Mouse (Mus musculus) lung, embryonic 14.5 days (tissue): ENCODE results near the gene Gabbr2. TPM values are rescaled to one million over a fixed set of nuclear protein-coding genes. Genes with fewer than 3 reads are reported as not detected.

Experiments
- ATAC-seq: fragments of 200-750 bp; cut with Nextera tagmentation; 2 replicates; pipeline ENCODE4 v1.8.0; 2017; ENCODE audit warnings: mild to moderate bottlenecking, moderate TSS enrichment, moderate library complexity; ENCODE audit not compliant: insufficient read depth
- DNase-seq: peaks from one replicate; pipeline ENCODE4 v3.0.0-alpha.2; 2015
- H3K27ac ChIP-seq: fragments of 300-500 bp; sonication (generic); 2 replicates; pipeline ENCODE4 v1.5.1; 2014; ENCODE audit warnings: low read depth, mild to moderate bottlenecking, moderate library complexity
- H3K27me3 ChIP-seq: fragments of 300-500 bp; sonication (generic); 2 replicates; pipeline ENCODE4 v1.6.1; 2014; ENCODE audit warnings: low read length, control low read depth; ENCODE audit not compliant: insufficient read depth
- H3K36me3 ChIP-seq: fragments of 300-500 bp; sonication (generic); 2 replicates; pipeline ENCODE4 v1.6.1; 2014; ENCODE audit warnings: control low read depth; ENCODE audit not compliant: insufficient read depth
- H3K4me1 ChIP-seq: fragments of 300-500 bp; sonication (generic); 2 replicates; pipeline ENCODE4 v1.6.1; 2014; ENCODE audit warnings: antibody characterized with exemption, control low read depth; ENCODE audit not compliant: insufficient read depth
- H3K4me2 ChIP-seq: fragments of 300-500 bp; sonication (generic); 2 replicates; pipeline ENCODE4 v1.6.1; 2014; ENCODE audit warnings: mild to moderate bottlenecking
- H3K4me3 ChIP-seq: fragments of 300-500 bp; sonication (generic); 2 replicates; pipeline ENCODE4 v1.5.1; 2014; ENCODE audit warnings: low read depth, low read length
- H3K9ac ChIP-seq: fragments of 300-500 bp; sonication (generic); 2 replicates; pipeline ENCODE4 v1.6.1; 2014
- H3K9me3 ChIP-seq: fragments of 300-500 bp; sonication (generic); 2 replicates; pipeline ENCODE4 v1.6.1; 2016; ENCODE audit warnings: low read depth, low read length, control low read depth
- CTCF ChIP-seq: IDR thresholded peaks from 2 replicates; pipeline ENCODE4 v1.5.1; 2016; ENCODE audit warnings: antibody characterized with exemption, low read depth
- WGBS: fragments of 180-500 bp; shearing (Covaris S2); extraction: QIAGEN DNeasy Blood & Tissue Kit; methylation state at CpG from one replicate; pipeline ENCODE4 v1.1.7; 2014; 5-methylcytosine and 5-hydroxymethylcytosine counted together
- polyA plus RNA-seq: library from polyadenylated mRNA; unstranded; fragments of >200 nt; fragmentation: Nextera tagmentation; extraction: Ambion mirVana; gene quantifications from 2 replicates; pipeline ENCODE4 v1.2.1, GENCODE M21; 2014

The Gabbr2 gene
- polyA plus RNA-seq, 1 experiment from 2014 or later = not detected

DNA sequence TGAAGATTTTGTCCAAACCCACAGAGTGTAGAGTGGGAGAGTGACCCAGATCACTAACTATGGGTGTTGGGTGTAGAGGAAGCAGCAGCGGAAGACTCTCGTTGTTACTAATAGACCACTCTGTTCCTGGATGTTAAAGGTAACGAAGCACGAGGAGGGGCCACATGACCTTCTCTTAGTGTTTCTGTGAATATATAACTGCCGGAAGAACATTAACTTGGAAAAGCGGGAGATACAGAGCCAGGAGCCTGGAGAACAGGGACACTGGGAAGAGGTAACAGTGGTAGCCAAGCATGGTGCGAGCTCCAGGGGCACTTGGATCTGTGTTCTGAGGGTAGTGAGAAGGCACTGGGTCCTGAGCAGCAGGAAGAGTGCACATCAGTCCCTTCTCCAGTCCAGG is 38.7 kb downstream of the Gabbr2 start:
- ATAC-seq (no peak), DNase-seq (no peak)
- no peak overlapping the region for H3K27ac ChIP-seq
- no peak overlapping the region for H3K9ac ChIP-seq
- WGBS = 84% methylated on average over 7 of the region's 7 CpGs
- H3K4me2 ChIP-seq = no peak overlapping the region
- no peaks in the 10 kb centered on the region for H3K27me3 ChIP-seq
- no peak overlapping the region for H3K4me3 ChIP-seq
- no peaks in the 10 kb centered on the region for H3K36me3 ChIP-seq
- TF ChIP-seq CTCF = no peak
- no peaks in the 10 kb centered on the region for H3K4me1 ChIP-seq
- no peaks in the 10 kb centered on the region for H3K9me3 ChIP-seq

DNA sequence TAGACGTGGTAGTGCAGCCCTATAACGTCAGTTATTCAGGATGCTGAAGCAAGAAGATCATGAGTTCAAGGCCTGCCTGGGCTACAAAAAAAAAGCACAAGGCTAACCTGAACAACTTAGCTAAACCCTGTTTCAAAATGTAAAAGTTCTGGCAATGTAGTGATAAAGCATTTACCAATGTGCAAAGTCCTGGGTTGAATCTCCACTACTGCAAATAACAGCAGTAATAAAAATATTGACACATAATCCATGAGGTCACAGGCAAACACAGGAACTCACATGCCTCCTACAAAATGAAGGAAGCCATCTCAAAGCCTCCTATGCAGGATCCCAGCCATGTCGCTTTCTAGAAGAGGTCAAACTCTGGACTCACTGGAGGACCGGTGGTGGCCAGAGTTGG is 39.1 kb downstream of the Gabbr2 start:
- Histone ChIP-seq H3K27me3 (no peaks in the 10 kb centered on the region), H3K27ac (no peak overlapping the region), H3K36me3 (no peaks in the 10 kb centered on the region), H3K9me3 (no peaks in the 10 kb centered on the region), H3K4me2 (no peak overlapping the region), H3K9ac (no peak overlapping the region), H3K4me1 (no peaks in the 10 kb centered on the region), H3K4me3 (no peak overlapping the region)
- WGBS = 87% methylated on average over 4 of the region's 4 CpGs
- DNase-seq (no peak), ATAC-seq (no peak)
- TF ChIP-seq CTCF = no peak

DNA sequence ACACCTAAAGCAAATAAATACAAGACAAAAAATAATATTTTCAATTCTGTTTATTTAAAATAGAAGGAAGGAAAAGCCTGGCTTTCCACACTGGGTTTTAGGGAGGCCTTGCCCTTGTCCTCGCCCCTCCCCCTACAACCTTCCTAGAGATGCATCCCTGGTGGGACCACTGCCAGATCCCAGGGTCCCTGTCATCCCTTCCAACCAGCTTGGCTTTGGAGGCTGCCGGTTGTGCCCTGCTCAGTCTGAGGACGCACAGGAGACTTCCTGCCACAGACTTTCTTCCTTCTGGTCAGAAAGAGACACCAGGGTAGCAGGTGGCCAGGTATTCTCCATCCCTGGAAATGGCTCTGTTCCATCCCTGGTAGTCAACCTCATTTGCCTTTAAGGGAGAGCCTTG is 57.4 kb downstream of the Gabbr2 start:
- no peak overlapping the region for H3K27ac ChIP-seq
- H3K9ac ChIP-seq = no peak overlapping the region
- no peak overlapping the region for H3K4me3 ChIP-seq
- H3K9me3 ChIP-seq = no peaks in the 10 kb centered on the region
- no peak for DNase-seq
- WGBS = 64% methylated on average over 3 of the region's 3 CpGs
- no peak for TF ChIP-seq CTCF
- H3K4me2 ChIP-seq = no peak overlapping the region
- no peak for ATAC-seq
- H3K36me3 ChIP-seq = no peaks in the 10 kb centered on the region
- H3K4me1 ChIP-seq = no peaks in the 10 kb centered on the region
- H3K27me3 ChIP-seq = no peaks in the 10 kb centered on the region

DNA sequence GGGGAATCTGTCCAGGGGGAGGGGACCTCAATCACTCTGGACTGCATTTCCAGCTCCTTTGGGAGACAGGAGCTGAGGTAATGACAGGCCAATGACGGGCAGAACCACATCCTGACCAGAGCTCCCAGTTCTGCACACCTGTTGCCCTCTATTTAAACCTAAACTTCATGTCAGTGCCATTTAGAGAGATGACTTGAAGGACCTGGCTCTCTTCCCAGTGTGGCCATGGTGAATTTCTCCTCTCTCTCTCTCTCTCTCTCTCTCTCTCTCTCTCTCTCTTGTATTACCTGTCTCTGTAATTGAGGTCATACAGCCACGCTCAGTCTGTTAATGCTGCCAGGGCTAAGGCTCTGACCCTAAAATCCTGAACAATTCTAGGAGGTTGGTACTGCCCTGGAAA is 58.1 kb downstream of the Gabbr2 start:
- Histone ChIP-seq H3K9me3 (no peaks in the 10 kb centered on the region), H3K27ac (no peak overlapping the region), H3K4me2 (no peak overlapping the region), H3K4me3 (no peak overlapping the region), H3K27me3 (no peaks in the 10 kb centered on the region), H3K9ac (no peak overlapping the region), H3K36me3 (no peaks in the 10 kb centered on the region), H3K4me1 (no peaks in the 10 kb centered on the region)
- ATAC-seq (no peak), DNase-seq (no peak)
- no peak for TF ChIP-seq CTCF
- 44% methylated on average over 2 of the region's 2 CpGs for WGBS

DNA sequence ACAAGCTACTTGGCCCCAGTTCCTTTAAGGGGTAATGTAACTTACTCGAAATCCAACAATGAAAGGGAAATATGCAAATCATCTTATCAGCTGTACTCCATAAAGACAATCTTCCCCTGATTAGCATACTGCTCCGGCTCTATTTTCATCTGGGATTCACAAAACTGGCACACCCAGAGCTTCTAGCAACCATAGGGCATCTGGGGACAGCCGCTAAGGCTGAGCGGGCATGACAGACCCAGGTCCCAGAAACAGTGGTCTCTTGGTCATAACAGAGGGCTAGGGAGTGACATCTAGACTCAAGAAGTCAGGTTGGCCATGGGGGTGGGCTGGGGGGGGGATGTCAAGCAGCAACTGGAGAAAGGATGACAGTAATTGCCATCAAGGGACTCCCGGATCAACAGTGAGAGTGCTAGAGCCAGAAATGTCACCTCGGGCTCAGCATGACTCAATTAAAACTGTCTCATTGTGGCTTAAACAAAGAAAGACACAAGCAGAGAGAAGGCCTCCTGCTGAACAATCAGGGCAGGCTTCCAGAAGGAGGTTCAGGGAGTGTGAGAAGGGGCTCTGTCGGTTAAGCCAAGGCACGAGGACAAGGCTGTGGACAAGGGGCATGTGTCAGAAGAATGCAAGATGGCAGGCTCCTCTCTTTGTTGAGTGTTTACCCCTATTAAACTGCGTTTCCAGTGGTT is 59.8 kb downstream of the Gabbr2 start:
- no peak for DNase-seq
- Histone ChIP-seq H3K9ac (no peak overlapping the region), H3K27ac (no peak overlapping the region), H3K9me3 (no peaks in the 10 kb centered on the region), H3K36me3 (no peaks in the 10 kb centered on the region), H3K4me3 (no peak overlapping the region), H3K27me3 (no peaks in the 10 kb centered on the region), H3K4me1 (no peaks in the 10 kb centered on the region), H3K4me2 (no peak overlapping the region)
- WGBS = 63% methylated on average over 9 of the region's 9 CpGs
- no peak for ATAC-seq
- no peak for TF ChIP-seq CTCF

DNA sequence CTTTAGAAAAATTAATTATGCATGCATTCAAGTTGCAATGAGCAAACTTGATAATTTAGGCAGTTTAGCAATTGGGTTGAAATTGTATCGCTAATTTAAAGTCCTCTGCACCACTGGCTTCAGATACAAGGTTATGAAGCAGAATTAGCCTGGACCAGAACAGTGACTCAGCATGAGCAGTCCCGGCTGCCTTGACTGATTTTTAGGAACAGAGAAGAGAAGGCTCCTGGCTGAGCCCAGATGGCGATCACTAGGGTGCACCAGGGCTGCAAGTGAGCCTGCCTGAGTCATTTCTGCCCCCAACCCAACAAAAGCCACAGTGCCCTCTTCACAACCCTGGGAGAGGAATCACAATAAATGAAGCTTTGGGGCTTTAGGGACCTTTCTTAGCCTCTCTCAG is 63.6 kb downstream of the Gabbr2 start:
- WGBS = 63% methylated on average over 3 of the region's 3 CpGs
- no peak overlapping the region for H3K4me2 ChIP-seq
- H3K9me3 ChIP-seq = no peaks in the 10 kb centered on the region
- no peak overlapping the region for H3K27ac ChIP-seq
- H3K9ac ChIP-seq = no peak overlapping the region
- ATAC-seq (no peak), DNase-seq (no peak)
- no peaks in the 10 kb centered on the region for H3K4me1 ChIP-seq
- TF ChIP-seq CTCF = no peak
- H3K27me3 ChIP-seq = no peaks in the 10 kb centered on the region
- no peaks in the 10 kb centered on the region for H3K36me3 ChIP-seq
- H3K4me3 ChIP-seq = no peak overlapping the region

DNA sequence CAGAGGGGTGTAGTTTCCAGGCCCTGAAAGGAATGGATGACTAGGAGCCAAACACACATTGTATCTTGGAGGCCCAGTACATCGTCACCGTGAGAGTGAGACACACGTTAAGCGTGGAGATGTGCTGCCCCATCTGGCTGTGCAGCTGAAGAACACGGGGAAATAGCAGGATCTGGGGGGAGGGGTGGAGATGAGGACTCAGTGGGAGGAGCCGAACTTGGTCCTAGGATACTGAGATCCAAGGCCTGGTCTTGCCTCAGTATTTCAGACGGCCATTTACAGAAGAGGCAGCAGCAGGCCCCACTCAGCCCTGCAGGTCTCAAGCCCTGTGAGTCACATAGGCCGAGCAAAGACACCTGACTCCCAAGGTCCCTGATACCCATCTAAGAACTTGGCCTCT is 72.5 kb downstream of the Gabbr2 start:
- peak; percentile 11 for DNase-seq
- H3K9ac ChIP-seq = no peak overlapping the region
- WGBS = 48% methylated on average over 8 of the region's 8 CpGs
- H3K4me2 ChIP-seq = no peak overlapping the region
- H3K4me1 ChIP-seq = no peaks in the 10 kb centered on the region
- H3K9me3 ChIP-seq = no peaks in the 10 kb centered on the region
- no peaks in the 10 kb centered on the region for H3K36me3 ChIP-seq
- no peaks in the 10 kb centered on the region for H3K27me3 ChIP-seq
- ATAC-seq = no peak
- TF ChIP-seq CTCF = no peak; the same call in 1 of the 2 replicates
- no peak overlapping the region for H3K27ac ChIP-seq
- H3K4me3 ChIP-seq = no peak overlapping the region
